14 mouse cellular contexts compared by ENCODE assay signal in the genomic region with DNA sequence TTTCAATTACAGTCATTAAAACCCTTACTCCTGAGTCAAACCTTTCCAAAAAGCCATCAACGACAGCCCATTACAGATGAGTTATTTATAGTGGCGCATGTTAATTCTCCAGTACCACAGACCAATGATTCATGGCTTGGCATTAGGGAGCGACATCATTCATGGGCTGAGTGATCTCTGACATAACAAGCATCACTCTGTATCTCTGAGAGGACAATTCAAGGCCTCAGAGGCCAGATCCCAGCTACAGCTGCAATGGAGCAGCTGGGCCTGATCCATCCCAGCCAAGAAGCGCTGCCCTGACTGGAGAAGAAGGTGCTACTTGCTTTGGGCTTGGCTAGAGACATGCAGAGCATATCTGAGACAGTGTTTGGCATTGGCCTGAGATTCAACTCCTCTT. TPM values are rescaled to one million over a fixed set of nuclear protein-coding genes. Genes with fewer than 3 reads are reported as not detected.
DNase-seq lines count a peak whose midpoint lies in the region.
"Had no signal": no experiment of that assay in that cellular context is flagged by ENCODE, and none has a peak within 500 bp of the region (broad histone marks: within the 10 kb centered on the region; RNA-seq: fewer than 3 reads in every experiment).

No protein-coding gene starts in this region.

- peak; percentile 11 for DNase-seq in adrenal gland, postnatal 10 days
- DNase-seq in adrenal gland, postnatal 4 days (ENCODE audit: low spot score in 2 of 2), result no peak
- DNase-seq in layer of hippocampus, adult 11-12 months (ENCODE audit: low spot score), result peak; percentile 12
- DNase-seq in layer of hippocampus, adult 8-10 months (ENCODE audit: low spot score in 2 of 2), result no peak
- DNase-seq in adrenal gland, postnatal 14 days, result peak; percentile 7
- peak; percentile 11 for DNase-seq in heart, postnatal 4 days
- no peak for DNase-seq in gastrocnemius, postnatal 10 days
- no peak for DNase-seq in frontal cortex, postnatal 14 days (ENCODE audit: low spot score in 2 of 2)
- DNase-seq: B cell, adult 2 months; midbrain, embryonic 14.5 days; right cerebral cortex, adult 18-20 months; thymus, adult 18-20 months had no signal

RNA-seq across cellular contexts. Expression of a gene that starts 37.2 kb away (rescaled TPM):
- total RNA-seq in adrenal gland, postnatal 10 days (2021), result 1 to 10 TPM; 1.0 to 2.2 TPM
- total RNA-seq in adrenal gland, postnatal 4 days (2021), result 1 to 10 TPM; 1.8 TPM
- total RNA-seq in layer of hippocampus, adult 8-10 months (2022), result 10 to 100 TPM; 49.7 to 55.4 (median 53.9) TPM
- 1.2 and 1.9 TPM in 2 replicates for total RNA-seq in adrenal gland, postnatal 14 days (2021)
- 1 to 10 TPM in 1 of 2 experiments, under 1 TPM in 1; 0.88 to 1.6 TPM for total RNA-seq in heart, postnatal 4 days (2021)
- 1 to 10 TPM; 1.7 to 1.9 TPM for total RNA-seq in gastrocnemius, postnatal 10 days (2021)
- total RNA-seq: granulocyte monocyte progenitor cell, adult 5-6 weeks; megakaryocyte, adult 5-6 weeks had no signal

Comparison
In these comparisons a context has a peak if more than half of its experiments do, and no peak if none do; other contexts are left out.
1. DNase-seq: peak in adrenal gland, postnatal 10 days (single experiment), layer of hippocampus, adult 11-12 months (single experiment), adrenal gland, postnatal 14 days (single experiment) and heart, postnatal 4 days (single experiment); none in adrenal gland, postnatal 4 days (0 of 2), layer of hippocampus, adult 8-10 months (0 of 2), gastrocnemius, postnatal 10 days (single experiment) and frontal cortex, postnatal 14 days (0 of 2).
2. RNA of a gene that starts 37.2 kb away (total RNA-seq): 49.7 to 55.4 TPM in layer of hippocampus, adult 8-10 months; 1.0 to 2.2 TPM in adrenal gland, postnatal 10 days, 1.7 to 1.9 TPM in gastrocnemius, postnatal 10 days, 1.8 TPM in adrenal gland, postnatal 4 days, 0.88 to 1.6 TPM in heart, postnatal 4 days and 1.2 to 1.9 TPM in adrenal gland, postnatal 14 days; every median in the first group is over 10 times any median in the second.